Mouse (Mus musculus): ENCODE results near the gene Hbb-bs. TPM values are rescaled to one million over a fixed set of nuclear protein-coding genes. Genes with fewer than 3 reads are reported as not detected.
"Not testable (repeated sequence)": the region's sequence is repeated elsewhere in the genome, so short reads cannot be mapped to it uniquely, and the experiment has no call there.

Gene Hbb-bs
- total and polyA plus RNA-seq, 2 experiments from 2014 or later = 1,064 to 1,616 TPM

DNA sequence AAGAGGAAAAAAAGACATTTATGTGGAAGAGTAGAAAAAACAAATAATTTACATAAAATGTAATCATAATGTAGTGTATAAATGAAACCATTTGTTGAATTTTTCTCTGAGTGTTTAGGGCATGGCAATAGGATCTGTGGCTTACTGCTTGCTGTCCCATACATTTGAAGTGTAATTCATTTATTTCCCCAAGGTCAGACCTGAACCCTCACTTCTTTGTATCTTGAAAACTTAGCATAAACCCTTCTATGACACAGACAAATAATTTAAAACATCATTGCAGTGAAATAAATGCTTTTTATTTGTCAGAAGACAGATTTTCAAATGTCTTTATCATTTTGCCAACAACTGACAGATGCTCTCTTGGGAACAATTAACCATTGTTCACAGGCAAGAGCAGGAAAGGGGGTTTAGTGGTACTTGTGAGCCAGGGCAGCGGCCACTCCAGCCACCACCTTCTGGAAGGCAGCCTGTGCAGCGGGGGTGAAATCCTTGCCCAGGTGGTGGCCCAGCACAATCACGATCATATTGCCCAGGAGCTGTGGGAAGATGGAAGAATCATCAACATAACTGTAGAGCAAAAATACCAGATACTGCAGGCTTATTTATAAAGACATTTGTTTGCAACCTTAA is 1.5 kb downstream of the Hbb-bs start:
- no peaks in the 10 kb centered on the region for H3K36me3 ChIP-seq (ENCODE audit: insufficient read depth, low read length)
- no peak overlapping the region for H3K9ac ChIP-seq (replicated peaks; ENCODE audit: low read length)
- no peak for TF ChIP-seq CTCF (IDR thresholded peaks at IDR 0.05; ENCODE audit: low read depth)
- 41% methylated on average over 3 of the region's 3 CpGs for WGBS
- no peaks in the 10 kb centered on the region for H3K9me3 ChIP-seq (ENCODE audit: low read length)
- H3K27ac ChIP-seq = no peak overlapping the region
- no peaks in the 10 kb centered on the region for H3K27me3 ChIP-seq (ENCODE audit: insufficient read depth, low read length)
- H3K4me1 ChIP-seq (ENCODE audit: insufficient read depth, low read length) = no peaks in the 10 kb centered on the region
- H3K4me3 ChIP-seq (ENCODE audit: low read length) = no peak overlapping the region
- ATAC-seq (no peak), DNase-seq (ENCODE audit: low spot score) (no peak)
- H3K4me2 ChIP-seq (ENCODE audit: low read depth, low read length) = no peak overlapping the region

DNA sequence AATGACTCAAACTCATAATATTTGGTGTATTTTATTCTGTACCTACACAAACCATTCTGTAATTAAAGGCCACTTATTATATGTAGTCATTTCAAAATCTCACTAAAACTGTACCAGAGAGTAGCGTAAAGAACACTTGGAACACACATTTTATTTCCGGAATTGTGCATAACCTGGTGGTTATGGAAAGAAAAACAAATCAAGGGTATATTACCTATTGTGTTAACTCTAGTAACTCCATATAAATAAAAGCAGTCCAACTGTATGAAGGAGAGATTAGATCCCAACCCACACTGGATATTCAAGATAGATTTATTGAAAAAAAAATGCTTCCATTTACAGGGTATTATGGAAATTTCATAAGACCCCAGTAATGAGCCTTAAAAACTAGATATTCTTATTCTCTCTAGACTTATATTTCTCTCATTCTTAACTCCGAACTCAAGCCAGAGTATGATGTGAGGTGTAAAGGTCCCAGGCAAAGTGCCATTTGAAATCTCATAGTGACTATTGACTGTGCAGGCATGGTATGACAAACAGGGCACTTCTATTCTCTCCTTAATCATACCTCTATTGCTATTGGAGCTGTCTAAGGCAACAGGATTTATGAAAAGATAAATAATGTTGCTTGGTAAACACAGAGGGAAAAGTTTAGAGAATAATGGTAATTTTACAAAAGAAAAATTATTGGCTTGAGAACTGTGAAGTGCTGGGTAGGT is 2.2 kb downstream of the Hbb-bs start:
- Histone ChIP-seq H3K36me3 (ENCODE audit: insufficient read depth, low read length) (no peaks in the 10 kb centered on the region), H3K9me3 (ENCODE audit: low read length) (no peaks in the 10 kb centered on the region), H3K9ac (replicated peaks; ENCODE audit: low read length) (no peak overlapping the region), H3K27me3 (ENCODE audit: insufficient read depth, low read length) (no peaks in the 10 kb centered on the region), H3K4me1 (ENCODE audit: insufficient read depth, low read length) (no peaks in the 10 kb centered on the region), H3K27ac (no peak overlapping the region), H3K4me2 (ENCODE audit: low read depth, low read length) (no peak overlapping the region), H3K4me3 (ENCODE audit: low read length) (no peak overlapping the region)
- DNase-seq (ENCODE audit: low spot score) = no peak
- TF ChIP-seq CTCF (IDR thresholded peaks at IDR 0.05; ENCODE audit: low read depth) = no peak
- WGBS = 91% methylated on average over 3 of the region's 3 CpGs
- ATAC-seq = no peak

DNA sequence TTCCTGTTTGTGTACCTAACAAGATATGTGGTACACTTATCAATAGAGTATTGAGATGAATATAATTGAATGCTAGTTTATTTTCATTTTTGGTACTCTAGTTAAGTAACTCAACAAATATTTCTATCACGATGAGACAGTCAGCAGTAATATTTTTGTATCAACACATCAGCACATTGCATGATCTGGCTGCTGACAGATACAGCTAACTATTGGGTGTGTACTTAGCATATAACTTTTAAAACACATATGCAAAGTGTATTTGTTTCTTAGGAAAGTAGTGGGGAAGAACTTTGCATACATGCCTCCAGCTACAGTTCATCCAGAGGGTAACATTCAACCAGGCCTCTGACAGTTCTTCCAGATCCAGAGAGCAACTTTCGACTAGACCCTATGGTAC is 3.3 kb downstream of the Hbb-bs start:
- 82% methylated on average over 2 of the region's 2 CpGs for WGBS
- no peak overlapping the region for H3K27ac ChIP-seq
- no peaks in the 10 kb centered on the region for H3K4me1 ChIP-seq (ENCODE audit: insufficient read depth, low read length)
- no peak for TF ChIP-seq CTCF (IDR thresholded peaks at IDR 0.05; ENCODE audit: low read depth)
- H3K4me2 ChIP-seq (ENCODE audit: low read depth, low read length) = no peak overlapping the region
- DNase-seq (ENCODE audit: low spot score) (no peak), ATAC-seq (no peak)
- no peaks in the 10 kb centered on the region for H3K27me3 ChIP-seq (ENCODE audit: insufficient read depth, low read length)
- no peaks in the 10 kb centered on the region for H3K36me3 ChIP-seq (ENCODE audit: insufficient read depth, low read length)
- no peaks in the 10 kb centered on the region for H3K9me3 ChIP-seq (ENCODE audit: low read length)
- no peak overlapping the region for H3K4me3 ChIP-seq (ENCODE audit: low read length)
- no peak overlapping the region for H3K9ac ChIP-seq (replicated peaks; ENCODE audit: low read length)

DNA sequence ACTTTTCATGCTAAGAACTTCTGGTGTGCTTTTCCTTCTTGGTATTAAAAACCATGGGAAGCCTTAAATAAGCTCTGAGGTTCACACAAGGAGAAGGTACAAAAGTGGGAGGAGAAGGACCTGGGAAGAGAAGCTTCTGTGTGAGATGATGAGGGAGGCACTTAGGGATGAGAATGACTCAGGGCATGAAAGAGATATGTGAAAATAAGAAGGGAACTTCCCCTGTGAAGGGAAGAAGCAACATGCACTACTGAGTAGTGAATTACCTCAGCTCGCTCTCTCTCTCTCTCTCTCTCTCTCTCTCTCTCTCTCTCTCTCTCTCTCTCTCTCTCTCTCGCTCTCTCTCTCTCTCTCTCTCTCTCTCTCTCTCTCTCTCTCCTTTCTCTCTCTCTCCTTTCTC is 12.8 kb downstream of the Hbb-bs start:
- no CpG with 5 or more reads among the region's 2 CpGs for WGBS
- H3K27me3 ChIP-seq (ENCODE audit: insufficient read depth, low read length); H3K27ac ChIP-seq; H3K4me3 ChIP-seq (ENCODE audit: low read length); H3K4me2 ChIP-seq (ENCODE audit: low read depth, low read length); H3K9ac ChIP-seq (replicated peaks; ENCODE audit: low read length); H3K9me3 ChIP-seq (ENCODE audit: low read length); ATAC-seq; H3K4me1 ChIP-seq (ENCODE audit: insufficient read depth, low read length); H3K36me3 ChIP-seq (ENCODE audit: insufficient read depth, low read length); DNase-seq (ENCODE audit: low spot score): not testable (repeated sequence)

DNA sequence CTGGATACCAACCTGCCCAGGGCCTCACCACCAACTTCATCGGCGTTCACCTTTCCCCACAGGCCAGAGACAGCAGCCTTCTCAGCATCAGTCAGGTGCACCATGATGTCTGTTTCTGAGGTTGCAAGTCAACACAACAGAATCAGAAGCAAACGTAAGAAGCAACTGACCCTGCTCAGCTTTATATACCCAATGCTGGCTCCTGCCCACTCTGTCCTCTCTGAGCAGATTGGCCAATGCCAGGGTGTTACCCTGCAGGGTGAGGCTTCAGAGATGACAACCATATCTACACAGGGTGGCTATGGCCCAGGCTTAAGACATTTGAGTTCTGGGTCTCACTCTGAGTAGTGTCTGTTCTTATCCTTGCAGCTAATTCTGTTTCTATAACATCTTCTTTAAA is 14.1 kb downstream of the Hbb-bs start, which contains the start of gene Hbb-bt:
Hbb-bt (minus strand) TSS at position 231 of the 400 bp plus-strand sequence.
- TF ChIP-seq CTCF (IDR thresholded peaks at IDR 0.05; ENCODE audit: low read depth) = no peak
- Histone ChIP-seq H3K4me1 (ENCODE audit: insufficient read depth, low read length) (no peaks in the 10 kb centered on the region), H3K4me3 (ENCODE audit: low read length) (no peak within 1 kb of the TSS), H3K4me2 (ENCODE audit: low read depth, low read length) (no peak within 1 kb of the TSS), H3K36me3 (ENCODE audit: insufficient read depth, low read length) (no peaks in the 10 kb centered on the region), H3K27me3 (ENCODE audit: insufficient read depth, low read length) (no peaks in the 10 kb centered on the region), H3K27ac (no peak within 1 kb of the TSS), H3K9me3 (ENCODE audit: low read length) (no peaks in the 10 kb centered on the region), H3K9ac (replicated peaks; ENCODE audit: low read length) (no peak within 1 kb of the TSS)
- ATAC-seq (no peak), DNase-seq (ENCODE audit: low spot score) (no peak)
- 96% methylated on average over 3 of the region's 3 CpGs for WGBS

DNA sequence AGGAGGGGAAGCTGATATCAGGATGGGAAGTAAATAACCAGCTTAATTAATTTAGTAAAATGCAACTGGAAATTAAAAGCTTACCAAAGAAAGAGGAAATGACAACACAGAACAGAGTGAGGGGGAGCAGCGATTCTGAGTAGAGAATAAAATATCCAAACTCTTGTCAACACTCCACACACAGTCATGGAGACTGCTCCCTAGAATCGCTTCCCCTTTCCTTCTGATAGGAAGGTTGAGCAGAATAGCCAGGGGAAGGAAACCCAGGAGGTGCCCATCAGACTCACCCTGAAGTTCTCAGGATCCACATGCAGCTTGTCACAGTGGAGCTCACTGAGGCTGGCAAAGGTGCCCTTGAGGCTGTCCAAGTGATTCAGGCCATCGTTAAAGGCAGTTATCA is 14.7 kb downstream of the Hbb-bs start:
- H3K9me3 ChIP-seq (ENCODE audit: low read length); H3K36me3 ChIP-seq (ENCODE audit: insufficient read depth, low read length); H3K4me1 ChIP-seq (ENCODE audit: insufficient read depth, low read length); H3K27me3 ChIP-seq (ENCODE audit: insufficient read depth, low read length); H3K27ac ChIP-seq; H3K9ac ChIP-seq (replicated peaks; ENCODE audit: low read length); H3K4me2 ChIP-seq (ENCODE audit: low read depth, low read length); DNase-seq (ENCODE audit: low spot score); ATAC-seq; H3K4me3 ChIP-seq (ENCODE audit: low read length): not testable (repeated sequence)
- WGBS = no CpG with 5 or more reads among the region's 3 CpGs

DNA sequence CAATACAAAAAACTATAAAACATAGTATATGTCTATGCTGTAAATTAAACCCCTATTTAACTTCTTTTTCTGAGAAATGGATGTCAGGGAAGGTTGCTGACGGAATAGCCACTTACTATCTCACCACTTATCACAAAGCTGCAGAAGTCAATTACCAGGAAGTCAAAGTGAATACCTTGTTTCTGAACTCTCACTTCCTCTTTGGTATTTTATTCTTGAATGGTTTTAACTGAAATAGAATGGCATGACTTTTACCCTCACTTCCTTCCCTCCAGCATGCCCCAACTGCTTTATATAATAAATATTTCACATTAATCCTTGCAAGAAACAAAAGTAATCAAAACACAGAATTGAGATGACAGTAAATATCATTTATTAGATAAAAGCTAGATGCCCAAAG is 15.7 kb downstream of the Hbb-bs start:
- no peak overlapping the region for H3K9ac ChIP-seq (replicated peaks; ENCODE audit: low read length)
- H3K9me3 ChIP-seq (ENCODE audit: low read length) = no peaks in the 10 kb centered on the region
- H3K36me3 ChIP-seq (ENCODE audit: insufficient read depth, low read length) = no peaks in the 10 kb centered on the region
- H3K4me3 ChIP-seq (ENCODE audit: low read length) = no peak overlapping the region
- WGBS = 65% methylated on average over 1 of the region's 1 CpGs
- ATAC-seq (no peak), DNase-seq (ENCODE audit: low spot score) (no peak)
- no peak overlapping the region for H3K27ac ChIP-seq
- H3K4me1 ChIP-seq (ENCODE audit: insufficient read depth, low read length) = no peaks in the 10 kb centered on the region
- no peak overlapping the region for H3K4me2 ChIP-seq (ENCODE audit: low read depth, low read length)
- no peaks in the 10 kb centered on the region for H3K27me3 ChIP-seq (ENCODE audit: insufficient read depth, low read length)
- TF ChIP-seq CTCF (IDR thresholded peaks at IDR 0.05; ENCODE audit: low read depth) = no peak
